Mouse (Mus musculus) layer of hippocampus, postnatal 36 days (tissue): ENCODE measurements around the gene Dnah2. TPM values are rescaled to one million over a fixed set of nuclear protein-coding genes. Genes with fewer than 3 reads are reported as not detected.

Source experiments
- DNase-seq, 2 experiments: peaks; one replicate each; pipeline ENCODE4 v3.0.0; 2022
- microRNA-seq, 2 experiments: library from miRNA; unstranded; fragments of <30 nt; microRNA quantifications; one replicate each; pipeline ENCODE4 v1.2.0; 2021
- total RNA-seq, 2 experiments: library from RNA; stranded (reverse); gene quantifications; 2 replicates each; pipeline ENCODE4 v1.2.3; 2021

The Dnah2 gene
- total RNA-seq, 2 experiments from 2014 or later, result 5.4 to 5.9 TPM

- peak in 1 of 2 experiments; percentile 48 for DNase-seq
Measured at GRCm38 (mm10) chr11:69389531-69390399, 159.1 kb downstream of the Dnah2 start.

- no peak for DNase-seq
Measured at GRCm38 (mm10) chr11:69388680-69389079, 160.2 kb downstream of the Dnah2 start.

GRCm38 (mm10) chr11:69386758-69387157 is 162.2 kb downstream of the Dnah2 start:
- no peak for DNase-seq

GRCm38 (mm10) chr11:69384979-69385378 is 163.9 kb downstream of the Dnah2 start:
- no peak for DNase-seq

GRCm38 (mm10) chr11:69382478-69383105 is 166.3 kb downstream of the Dnah2 start:
- DNase-seq, result no peak

GRCm38 (mm10) chr11:69381356-69381755 is 167.6 kb downstream of the Dnah2 start:
- no peak for DNase-seq

GRCm38 (mm10) chr11:69379600-69379999 is 169.3 kb downstream of the Dnah2 start:
- no peak for DNase-seq

- DNase-seq, result no peak
Measured at GRCm38 (mm10) chr11:69377766-69378165, 171.1 kb downstream of the Dnah2 start.

GRCm38 (mm10) chr11:69375646-69376045 is 173.3 kb downstream of the Dnah2 start:
- no peak for DNase-seq

- no peak for DNase-seq
Measured at GRCm38 (mm10) chr11:69373223-69373965, 175.5 kb downstream of the Dnah2 start.

GRCm38 (mm10) chr11:69372780-69373170 is 176.1 kb downstream of the Dnah2 start:
- DNase-seq, result no peak

- DNase-seq, result peak; percentile 85 to 90
Measured at GRCm38 (mm10) chr11:69372056-69372779, 176.7 kb downstream of the Dnah2 start.

GRCm38 (mm10) chr11:69371601-69372000 is 177.3 kb downstream of the Dnah2 start:
- no peak for DNase-seq

- no peak for DNase-seq
Measured at GRCm38 (mm10) chr11:69370817-69371215, 178.1 kb downstream of the Dnah2 start.

Small RNAs within 50 kb of the gene (microRNA-seq; reads per million reads assigned to microRNA genes)
- 0 reads per million in 2 experiments for gene Gm27493

Other genes starting within 250 kb of the Dnah2 start
- 10 to 100 TPM; 15.1 to 15.2 TPM for gene Cntrob, start 225.3 kb downstream of the Dnah2 start, total RNA-seq
- gene Trappc1, start 225.1 kb downstream of the Dnah2 start, total RNA-seq, result 10 to 100 TPM; 66.5 to 66.6 TPM
- gene Kcnab3, start 222.9 kb downstream of the Dnah2 start, total RNA-seq, result 10 to 100 TPM; 21.4 to 21.8 TPM
- 100 to 1,000 TPM; 111 to 119 TPM for gene Rnf227, start 208.6 kb downstream of the Dnah2 start, total RNA-seq
- 100 to 1,000 TPM; 537 to 553 TPM for gene Chd3, start 179.7 kb downstream of the Dnah2 start, total RNA-seq
- 100 to 1,000 TPM; 117 to 118 TPM for gene Naa38, start 153.6 kb downstream of the Dnah2 start, total RNA-seq
- 10 to 100 TPM; 44.6 to 48.6 TPM for gene Cyb5d1, start 153.5 kb downstream of the Dnah2 start, total RNA-seq
- 1 to 10 TPM; 1.8 to 2.6 TPM for gene Tmem88, start 150.9 kb downstream of the Dnah2 start, total RNA-seq
- 10 to 100 TPM; 32.0 to 41.6 TPM for gene Kdm6b, start 135.4 kb downstream of the Dnah2 start, total RNA-seq
- gene Efnb3, start 11.1 kb upstream of the Dnah2 start, total RNA-seq, result 100 to 1,000 TPM; 120 to 121 TPM
- 10 to 100 TPM; 11.8 to 14.3 TPM for gene Wrap53, start 31.1 kb upstream of the Dnah2 start, total RNA-seq
- 10 to 100 TPM; 25.4 to 27.4 TPM for gene Trp53, start 31.2 kb upstream of the Dnah2 start, total RNA-seq
- gene Atp1b2, start 56.8 kb upstream of the Dnah2 start, total RNA-seq, result 100 to 1,000 TPM; 400 to 418 TPM
- gene Shbg, start 68.8 kb upstream of the Dnah2 start, total RNA-seq, result not detected
- 10 to 100 TPM; 11.7 to 13.7 TPM for gene Sat2, start 72.9 kb upstream of the Dnah2 start, total RNA-seq
- gene Fxr2, start 83.9 kb upstream of the Dnah2 start, total RNA-seq, result 100 to 1,000 TPM; 147 to 153 TPM
- not detected for gene Sox15, start 106.2 kb upstream of the Dnah2 start, total RNA-seq
- 10 to 100 TPM; 55.0 to 58.8 TPM for gene Mpdu1, start 113.5 kb upstream of the Dnah2 start, total RNA-seq
- 10 to 100 TPM; 11.9 to 13.5 TPM for gene Cd68, start 117.0 kb upstream of the Dnah2 start, total RNA-seq
- gene Eif4a1, start 123.3 kb upstream of the Dnah2 start, total RNA-seq, result 100 to 1,000 TPM; 352 to 354 TPM
- 100 to 1,000 TPM; 101 to 122 TPM for gene Senp3, start 133.0 kb upstream of the Dnah2 start, total RNA-seq
- gene Tnfsf13, start 136.7 kb upstream of the Dnah2 start, total RNA-seq, result 1 to 10 TPM; 2.1 to 3.1 TPM
- 1 to 10 TPM; 8.2 to 8.8 TPM for gene Tnfsf12, start 146.7 kb upstream of the Dnah2 start, total RNA-seq
- 1 to 10 TPM in 1 of 2 experiments, under 1 TPM in 1; 0.90 to 1.2 TPM for gene Tnfsfm13, start 147.0 kb upstream of the Dnah2 start, total RNA-seq
- gene Polr2a, start 209.5 kb upstream of the Dnah2 start, total RNA-seq, result 10 to 100 TPM; 61.2 to 61.3 TPM
- not detected for gene Slc35g3, start 212.9 kb upstream of the Dnah2 start, total RNA-seq
- gene Zbtb4, start 216.8 kb upstream of the Dnah2 start, total RNA-seq, result 100 to 1,000 TPM; 116 to 126 TPM
- gene Chrnb1, start 246.8 kb upstream of the Dnah2 start, total RNA-seq, result 1 to 10 TPM in 1 of 2 experiments, under 1 TPM in 1; 0.72 to 1.3 TPM